Mouse (Mus musculus): ENCODE measurements around the gene Pigl. TPM values are rescaled to one million over a fixed set of nuclear protein-coding genes. Genes with fewer than 3 reads are reported as not detected.

Gene Pigl
- total RNA-seq, 4 experiments from 2014 or later: 3.1 to 3.8 (median 3.3) TPM

- no peak for DNase-seq (ENCODE audit: low spot score)
These were observed 98.9 kb downstream of the Pigl start for GRCm38 (mm10) chr11:62557205-62557604.

- DNase-seq (ENCODE audit: low spot score): no peak
These were observed 99.9 kb downstream of the Pigl start for GRCm38 (mm10) chr11:62558152-62558551.

- DNase-seq (ENCODE audit: low spot score): peak; percentile 62
These were observed 100.8 kb downstream of the Pigl start for GRCm38 (mm10) chr11:62558961-62559646.

- no peak for DNase-seq (ENCODE audit: low spot score)
These were observed 102.3 kb downstream of the Pigl start for GRCm38 (mm10) chr11:62560463-62561016.

- DNase-seq (ENCODE audit: low spot score): no peak
These were observed 105.3 kb downstream of the Pigl start for GRCm38 (mm10) chr11:62563590-62563989.

Other genes with a start within 250 kb of the Pigl start
- under 1 TPM; 0.33 to 1.00 (median 0.68) TPM for gene Adora2b, start 209.5 kb upstream of the Pigl start, total RNA-seq (2022)
- gene Zswim7, start 177.1 kb upstream of the Pigl start, total RNA-seq (2022): 10 to 100 TPM; 17.0 to 19.5 (median 18.2) TPM
- gene Ttc19, start 177.0 kb upstream of the Pigl start, total RNA-seq (2022): 10 to 100 TPM; 40.0 to 43.4 (median 42.4) TPM
- gene Ncor1, start 81 bp downstream of the Pigl start, total RNA-seq (2022): 100 to 1,000 TPM; 125 to 148 (median 138) TPM
- gene Cenpv, start 80.8 kb downstream of the Pigl start, total RNA-seq (2022): 10 to 100 TPM; 21.2 to 27.5 (median 24.5) TPM
- gene Ubb, start 92.7 kb downstream of the Pigl start, total RNA-seq (2022): 100 to 1,000 TPM; 692 to 761 (median 719) TPM
- 1 to 10 TPM; 1.6 to 4.1 (median 1.8) TPM for gene Trpv2, start 116.0 kb downstream of the Pigl start, total RNA-seq (2022)
- 1 to 10 TPM; 3.1 to 4.5 (median 3.7) TPM for gene Lrrc75a, start 190.1 kb downstream of the Pigl start, total RNA-seq (2022)
- 1 to 10 TPM; 5.1 to 5.9 (median 5.7) TPM for gene Mmgt2, start 190.2 kb downstream of the Pigl start, total RNA-seq (2022)